Mouse (Mus musculus) liver, embryonic 14.5 days (tissue): ENCODE results near the gene Chchd10. TPM values are rescaled to one million over a fixed set of nuclear protein-coding genes. Genes with fewer than 3 reads are reported as not detected.
A peak's percentile ranks its signal among the peaks of the same experiment; 100 is the strongest.

Experiments
- ATAC-seq: fragments of 200-750 bp; cut with Nextera tagmentation; 2 replicates; pipeline ENCODE4 v1.8.0; 2017; ENCODE audit warnings: moderate number of reproducible peaks, mild to moderate bottlenecking, moderate library complexity; ENCODE audit not compliant: insufficient read depth
- DNase-seq, 3 experiments: peaks; one replicate each; pipeline ENCODE4 v3.0.0-alpha.2; 2012 to 2013; ENCODE audit warnings: low read depth in 3 of 3, low spot score in 3 of 3
- H3K27ac ChIP-seq: fragments of 300-500 bp; sonication (generic); 2 replicates; pipeline ENCODE4 v1.5.1; 2014; ENCODE audit warnings: moderate library complexity, mild to moderate bottlenecking, control low read depth, inconsistent platforms
- H3K27me3 ChIP-seq: fragments of 300-500 bp; sonication (generic); 2 replicates; pipeline ENCODE4 v1.6.1; 2014; ENCODE audit warnings: mild to moderate bottlenecking, low read length, moderate library complexity; ENCODE audit not compliant: control insufficient read depth, insufficient read depth
- H3K36me3 ChIP-seq: fragments of 300-500 bp; sonication (generic); replicated peaks from 2 replicates; pipeline ENCODE4 v1.6.1; 2014; ENCODE audit warnings: low read depth; ENCODE audit not compliant: control insufficient read depth, insufficient read depth
- H3K4me1 ChIP-seq, 2 experiments: fragments of 200-500 bp in 1 of 2; fragments of 300-500 bp in 1 of 2; sonication (generic) in 1 of 2; replicated peaks; 2 replicates each; pipeline ENCODE4 v1.6.1; 2012 to 2014; ENCODE audit warnings: antibody characterized with exemption in 1 of 2, inconsistent platforms in 1 of 2, low read length in 1 of 2; ENCODE audit not compliant: control insufficient read depth in 2 of 2, insufficient read depth in 2 of 2
- H3K4me2 ChIP-seq: fragments of 300-500 bp; sonication (generic); 2 replicates; pipeline ENCODE4 v1.6.1; 2014; ENCODE audit warnings: low read depth, mild to moderate bottlenecking, control low read depth, moderate library complexity
- H3K4me3 ChIP-seq, 2 experiments: fragments of 200-500 bp in 1 of 2; fragments of 300-500 bp in 1 of 2; sonication (generic) in 1 of 2; 2 replicates each; pipeline ENCODE4 v1.5.1; 2012 to 2014; ENCODE audit warnings: low read depth in 2 of 2, low read length in 2 of 2, mild to moderate bottlenecking in 2 of 2, control low read depth in 1 of 2, inconsistent platforms in 1 of 2, moderate library complexity in 1 of 2; ENCODE audit not compliant: insufficient read depth in 1 of 2
- H3K9ac ChIP-seq: fragments of 300-500 bp; sonication (generic); replicated peaks from 2 replicates; pipeline ENCODE4 v1.6.1; 2014; ENCODE audit warnings: mild to moderate bottlenecking, control low read depth, moderate library complexity
- H3K9me3 ChIP-seq: fragments of 300-500 bp; sonication (generic); 2 replicates; pipeline ENCODE4 v1.6.1; 2016; ENCODE audit warnings: low read length, mixed read lengths; ENCODE audit not compliant: control insufficient read depth
- CTCF ChIP-seq: IDR thresholded peaks from 2 replicates; pipeline ENCODE4 v1.5.1; 2016; ENCODE audit warnings: antibody characterized with exemption, low read depth, control low read depth
- EP300 ChIP-seq: IDR thresholded peaks from 2 replicates; pipeline ENCODE4 v1.6.1; 2016; ENCODE audit warnings: antibody characterized with exemption, low read depth
- WGBS: fragments of 180-500 bp; shearing (Covaris S2); extraction: QIAGEN DNeasy Blood & Tissue Kit; methylation state at CpG from one replicate; pipeline ENCODE4 v1.1.7; 2014; ENCODE audit not compliant: insufficient replicate concordance; 5-methylcytosine and 5-hydroxymethylcytosine counted together
- polyA plus RNA-seq, 2 experiments: library from polyadenylated mRNA; depleted of rRNA in 1 of 2; stranded (reverse) in 1 of 2; unstranded in 1 of 2; fragments of >200 nt; fragmentation: Nextera tagmentation in 1 of 2; extraction: Ambion mirVana in 1 of 2; gene quantifications; 2 replicates each; pipeline versions ENCODE4 v1.2.1 to v1.2.3; 2012 to 2014

Chchd10 gene
- polyA plus RNA-seq, 2 experiments = 55.8 to 106 TPM

DNA sequence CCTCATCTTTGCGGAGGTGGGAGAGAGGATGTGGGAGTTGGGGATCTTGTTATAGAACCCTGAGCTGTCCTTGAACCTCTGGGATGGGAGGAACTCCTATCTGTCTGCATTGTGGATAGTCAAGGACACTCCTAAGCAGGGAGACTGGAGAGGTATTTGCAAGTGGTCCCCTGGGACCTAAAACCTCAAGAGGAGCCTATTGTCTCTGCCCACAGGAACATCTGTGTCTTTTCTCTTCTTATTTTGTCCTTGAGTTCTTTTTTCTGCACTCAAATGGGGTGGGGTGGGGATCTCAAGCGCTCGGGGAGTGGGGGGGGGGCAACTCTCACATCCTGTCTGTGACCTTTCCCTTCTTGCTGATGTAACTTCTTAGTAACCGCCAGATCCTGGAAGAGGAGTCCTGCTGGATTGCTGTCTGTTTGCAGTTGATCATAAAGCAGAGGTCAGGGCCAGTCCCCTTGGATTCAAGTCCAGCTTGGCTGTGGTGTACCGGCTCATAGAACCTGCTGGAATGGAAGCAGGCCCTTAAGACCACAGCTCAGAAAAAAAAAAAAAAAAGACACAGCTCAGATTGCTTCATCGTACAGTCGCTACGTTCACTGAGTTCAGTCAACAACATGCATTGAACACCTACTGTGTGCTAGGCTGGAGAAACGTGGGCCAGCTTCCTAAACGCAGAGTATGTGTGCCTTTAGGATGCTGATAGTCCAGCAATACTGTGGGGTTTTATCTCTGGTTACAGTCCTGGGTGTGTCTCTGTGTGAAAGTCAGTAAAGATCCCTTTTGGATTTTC, 5.1 kb downstream of the Chchd10 start:
- peak overlapping the region; percentile 93 for H3K27ac ChIP-seq
- 37% methylated on average over 10 of the region's 10 CpGs for WGBS
- H3K4me1 ChIP-seq = peaks cover 36 to 44% of the 10 kb centered on the region in 2 experiments
- peak overlapping the region; percentile 62 to 80 for H3K4me3 ChIP-seq
- DNase-seq (peak; percentile 72 to 74 (median 73)), ATAC-seq (peak; percentile 64)
- peaks cover 2% of the 10 kb centered on the region; the same call in 1 of the 2 replicates for H3K36me3 ChIP-seq
- H3K27me3 ChIP-seq = peaks cover 2% of the 10 kb centered on the region
- H3K4me2 ChIP-seq = peak overlapping the region; percentile 98
- H3K9ac ChIP-seq = peak overlapping the region; percentile 72
- TF ChIP-seq EP300 = peak; percentile 84
- no peak for TF ChIP-seq CTCF
- no peaks in the 10 kb centered on the region for H3K9me3 ChIP-seq

- Histone ChIP-seq H3K4me3 (peak overlapping the region; percentile 80 to 91), H3K36me3 (peaks cover 2% of the 10 kb centered on the region; the same call in 1 of the 2 replicates), H3K27ac (peak overlapping the region; percentile 93), H3K4me1 (peaks cover 36 to 44% of the 10 kb centered on the region in 2 experiments), H3K9me3 (no peaks in the 10 kb centered on the region), H3K4me2 (peak overlapping the region; percentile 98), H3K9ac (peak overlapping the region; percentile 79), H3K27me3 (no peaks in the 10 kb centered on the region)
- 21% methylated on average over 9 of the region's 9 CpGs for WGBS
- DNase-seq (peak; percentile 71 to 79 (median 77)), ATAC-seq (peak; percentile 74)
- TF ChIP-seq EP300 (no peak), CTCF (no peak)
Measured at GRCm38 (mm10) chr10:75939481-75940234, 6.7 kb downstream of the Chchd10 start.

- Histone ChIP-seq H3K9me3 (no peaks in the 10 kb centered on the region), H3K4me1 (peaks cover 32 to 36% of the 10 kb centered on the region in 2 experiments)
Measured at GRCm38 (mm10) chr10:75940520-75940919, 7.6 kb downstream of the Chchd10 start, which contains the start of gene Gm867. TSS of gene Gm867 (minus strand) at chr10:75940672.

DNA sequence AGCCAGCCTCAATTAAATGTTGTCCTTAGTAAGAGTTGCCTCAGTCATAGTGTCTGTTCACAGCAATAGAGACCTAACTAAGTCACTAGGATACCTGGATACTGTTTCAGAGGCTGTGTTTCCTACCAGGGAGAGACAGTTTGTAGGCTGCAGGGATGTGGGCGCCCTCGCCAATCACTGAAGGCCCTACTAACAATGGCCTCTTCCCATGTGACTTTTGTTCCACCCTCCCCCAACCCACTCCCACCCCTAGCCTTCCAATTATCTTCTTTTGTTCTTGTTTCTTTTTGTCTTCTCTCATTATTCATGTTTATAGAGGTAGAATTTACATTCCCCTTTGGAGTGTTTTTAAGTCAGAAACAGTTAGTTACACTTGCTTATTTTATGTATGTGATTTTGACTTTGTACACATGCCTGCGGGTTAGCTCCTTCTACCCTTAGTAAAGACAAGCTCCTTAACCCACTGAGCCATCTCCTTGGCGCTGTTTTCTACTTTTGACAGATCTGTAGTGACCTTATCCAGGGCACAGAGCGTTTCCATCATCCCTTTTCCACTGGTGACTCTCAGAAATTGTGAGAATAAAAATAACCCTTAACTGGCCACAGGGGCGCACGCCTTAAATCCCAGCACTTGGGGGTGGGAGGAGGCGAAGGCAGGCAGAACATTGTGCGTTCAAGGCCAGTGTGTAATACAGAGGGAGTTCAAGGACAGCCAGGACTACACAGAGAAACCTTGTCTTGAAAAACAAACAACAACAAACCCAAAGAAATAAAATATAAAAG, 8.3 kb downstream of the Chchd10 start:
- ATAC-seq (no peak), DNase-seq (no peak)
- peaks cover 32 to 36% of the 10 kb centered on the region in 2 experiments for H3K4me1 ChIP-seq
- 73% methylated on average over 9 of the region's 9 CpGs for WGBS
- H3K27me3 ChIP-seq = no peaks in the 10 kb centered on the region
- H3K27ac ChIP-seq = peak overlapping the region; percentile 93
- no peak overlapping the region for H3K4me3 ChIP-seq
- peaks cover 2% of the 10 kb centered on the region; the same call in 1 of the 2 replicates for H3K36me3 ChIP-seq
- no peak overlapping the region for H3K9ac ChIP-seq
- TF ChIP-seq CTCF (no peak), EP300 (no peak)
- H3K9me3 ChIP-seq = no peaks in the 10 kb centered on the region
- no peak overlapping the region for H3K4me2 ChIP-seq

More at GRCm38 (mm10) chr10:75940520-75940919, 7.6 kb downstream of the Chchd10 start, which contains the start of gene Gm867:
- whole genome bisulfite sequencing = 78% methylated on average over 5 of the region's 5 CpGs
- TF ChIP-seq EP300 (no peak), CTCF (0 out of 2 replicates have a peak, but pooled peaks have one; percentile 3)
- Histone ChIP-seq H3K4me3 (peak within 1 kb of the TSS; percentile 80 to 91), H3K36me3 (peaks cover 2% of the 10 kb centered on the region; the same call in 1 of the 2 replicates), H3K27me3 (no peaks in the 10 kb centered on the region), H3K9ac (peak within 1 kb of the TSS; percentile 79), H3K4me2 (peak within 1 kb of the TSS; percentile 98), H3K27ac (peak within 1 kb of the TSS; percentile 93)
- DNase-seq (no peak), ATAC-seq (no peak)
